Mouse (Mus musculus): ENCODE measurements around the gene Cd59b.
"Not testable (repeated sequence)": the region's sequence is repeated elsewhere in the genome, so short reads cannot be mapped to it uniquely, and the experiment has no call there.

DNA sequence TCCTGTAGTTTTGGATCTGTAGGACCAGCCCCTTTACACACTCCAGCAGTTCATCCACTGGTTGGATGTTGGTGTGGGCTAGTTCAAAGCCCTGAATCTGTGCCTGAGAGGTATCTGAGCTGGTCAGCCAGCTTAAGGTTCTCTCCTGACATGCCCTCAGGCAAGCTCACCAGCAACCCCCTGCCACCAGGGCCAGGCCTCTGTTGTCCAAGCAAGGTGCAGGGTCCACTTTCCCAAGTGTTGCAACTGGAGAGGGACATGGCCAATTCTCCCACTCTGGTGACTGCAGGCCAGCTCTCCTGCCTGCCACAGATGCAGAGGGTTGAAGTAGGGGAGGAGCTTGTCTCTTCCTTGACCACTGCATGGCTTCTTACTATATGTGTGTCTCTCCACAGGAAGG, 14.4 kb downstream of the Cd59b start:
- TF ChIP-seq TAL1, GATA1 (IDR thresholded peaks at IDR 0.05; ENCODE audit: low read length): not testable (repeated sequence)

All from erythroblast, embryonic 14.5 days (primary cell).